In the genomic region with DNA sequence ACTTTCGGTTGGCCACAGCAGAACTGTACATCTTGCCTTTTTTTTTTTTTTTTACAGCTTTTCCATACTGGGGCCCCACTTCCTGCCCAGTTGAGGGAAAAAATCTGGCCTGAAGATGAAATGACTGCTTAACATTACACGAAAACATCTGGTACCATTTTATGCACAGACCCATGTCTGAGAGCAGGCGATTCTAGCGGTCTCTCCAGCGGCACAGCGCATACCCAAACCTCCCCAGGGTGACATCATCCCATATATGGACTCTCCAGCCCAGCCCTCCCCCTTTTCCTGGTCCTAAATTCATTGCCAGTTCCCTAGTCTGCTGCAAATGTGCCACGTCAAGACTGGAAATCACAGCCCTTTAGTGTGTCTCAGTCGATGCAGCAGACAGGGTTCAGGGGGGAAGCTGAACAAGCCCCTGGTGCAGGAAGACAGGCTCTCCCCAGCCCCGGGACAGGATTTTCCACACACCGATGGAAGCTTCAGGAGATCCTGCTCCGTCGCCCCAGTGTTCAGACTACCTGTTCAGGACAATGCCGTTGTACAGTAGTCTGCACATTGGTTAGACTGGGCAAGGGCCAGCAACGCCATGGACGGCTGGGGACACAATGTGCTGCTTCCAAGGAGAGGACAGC, we compare ENCODE assay signal across 8 mouse cellular contexts.
DNase-seq lines count a peak whose midpoint lies in the region; ATAC-seq lines count a peak whose summit lies in the region.

No protein-coding gene starts in this region.

- DNase-seq in kidney, postnatal 10 days = peak; percentile 79
- DNase-seq in lung, postnatal 36 days = peak; percentile 68
- peak; percentile 72 for DNase-seq in yolk sac, embryonic 10.5 days (ENCODE audit: low spot score)
- DNase-seq in left cerebral cortex, postnatal 4 days = no peak
- DNase-seq in cerebellum, postnatal 36 days = no peak

- 0 out of 2 replicates have a peak, but pooled peaks have one; percentile 62 for ATAC-seq in midbrain, embryonic 12.5 days (ENCODE audit: low FRiP score, low read depth)
- ATAC-seq in midbrain, embryonic 16.5 days = no peak; the same call in 1 of the 2 replicates
- peak; percentile 86 for ATAC-seq in heart, embryonic 16.5 days (replicated peaks; ENCODE audit: extremely low read depth, insufficient read depth, low FRiP score)

- H3K4me1 ChIP-seq in midbrain, embryonic 12.5 days = 0 out of 2 replicates have a peak, but pooled peaks cover 9% of the 10 kb centered on the region
- H3K4me1 ChIP-seq in midbrain, embryonic 16.5 days (ENCODE audit: control insufficient read depth, insufficient read depth, low read length) = no peaks in the 10 kb centered on the region
- peaks cover 11% of the 10 kb centered on the region for H3K4me1 ChIP-seq in heart, embryonic 16.5 days (ENCODE audit: control insufficient read depth, insufficient read depth, low read length)

- 0 out of 2 replicates have a peak overlapping the region, but pooled peaks have one; percentile 18 for H3K4me3 ChIP-seq in midbrain, embryonic 12.5 days
- H3K4me3 ChIP-seq in midbrain, embryonic 16.5 days (ENCODE audit: low read depth, low read length) = no peak overlapping the region
- H3K4me3 ChIP-seq in heart, embryonic 16.5 days (ENCODE audit: low read length) = peak overlapping the region; percentile 48

- no peak overlapping the region for H3K4me2 ChIP-seq in midbrain, embryonic 12.5 days (replicated peaks)
- no peak overlapping the region for H3K4me2 ChIP-seq in midbrain, embryonic 16.5 days (ENCODE audit: low read length)
- peak overlapping the region; percentile 35 for H3K4me2 ChIP-seq in heart, embryonic 16.5 days (ENCODE audit: low read depth, low read length)

- WGBS in midbrain, embryonic 12.5 days = 71% methylated on average over 15 of the region's 15 CpGs
- WGBS in midbrain, embryonic 16.5 days = 80% methylated on average over 15 of the region's 15 CpGs
- 50% methylated on average over 15 of the region's 15 CpGs for WGBS in heart, embryonic 16.5 days

- no peaks in the 10 kb centered on the region for H3K9me3 ChIP-seq in midbrain, embryonic 12.5 days
- H3K9me3 ChIP-seq in midbrain, embryonic 16.5 days (replicated peaks; ENCODE audit: control insufficient read depth, low read length, poor library complexity, severe bottlenecking) = no peaks in the 10 kb centered on the region
- no peaks in the 10 kb centered on the region for H3K9me3 ChIP-seq in heart, embryonic 16.5 days (replicated peaks; ENCODE audit: control insufficient read depth, low read length)

- no peak overlapping the region for H3K9ac ChIP-seq in midbrain, embryonic 12.5 days (replicated peaks)
- H3K9ac ChIP-seq in midbrain, embryonic 16.5 days (ENCODE audit: low read depth, low read length) = no peak overlapping the region
- peak overlapping the region; percentile 69 for H3K9ac ChIP-seq in heart, embryonic 16.5 days (ENCODE audit: low read length)

- H3K27me3 ChIP-seq in midbrain, embryonic 12.5 days = peaks cover 16% of the 10 kb centered on the region
- H3K27me3 ChIP-seq in midbrain, embryonic 16.5 days (ENCODE audit: control insufficient read depth, insufficient read depth, low read depth, low read length) = no peaks in the 10 kb centered on the region
- no peaks in the 10 kb centered on the region for H3K27me3 ChIP-seq in heart, embryonic 16.5 days (ENCODE audit: control insufficient read depth, insufficient read depth, low read length)

- no peaks in the 10 kb centered on the region for H3K36me3 ChIP-seq in midbrain, embryonic 12.5 days
- no peaks in the 10 kb centered on the region for H3K36me3 ChIP-seq in midbrain, embryonic 16.5 days (ENCODE audit: control insufficient read depth, insufficient read depth, low read length)
- H3K36me3 ChIP-seq in heart, embryonic 16.5 days (ENCODE audit: control insufficient read depth, insufficient read depth) = no peaks in the 10 kb centered on the region

- intact Hi-C loops in left cerebral cortex, postnatal 4 days (cut with DNase I) = no loop called here

- peak overlapping the region; percentile 65; the same call in 1 of the 2 replicates for H3K27ac ChIP-seq in midbrain, embryonic 12.5 days (replicated peaks)
- H3K27ac ChIP-seq in midbrain, embryonic 16.5 days (ENCODE audit: low read length) = no peak overlapping the region
- H3K27ac ChIP-seq in heart, embryonic 16.5 days (ENCODE audit: low read length) = peak overlapping the region; percentile 88

Comparison
In these comparisons a context has a peak if more than half of its experiments do, and no peak if none do; other contexts are left out.
1. DNase-seq: peak in kidney, postnatal 10 days (single experiment), lung, postnatal 36 days (single experiment) and yolk sac, embryonic 10.5 days (single experiment); none in left cerebral cortex, postnatal 4 days (single experiment) and cerebellum, postnatal 36 days (0 of 2).